Mouse (Mus musculus) testis, adult 2 months (tissue): ENCODE measurements around the gene Itpr2.

Experiments used
- CTCF ChIP-seq: fragments of 200-500 bp; IDR thresholded peaks from 2 replicates; pipeline ENCODE4 v1.5.1; 2012; ENCODE audit warnings: low read depth, mild to moderate bottlenecking, inconsistent platforms, low read length, moderate library complexity; ENCODE audit not compliant: control insufficient read depth, insufficient read depth, insufficient replicate concordance
- POLR2A ChIP-seq: fragments of 200-500 bp; IDR thresholded peaks from 2 replicates; pipeline ENCODE4 v1.6.1; 2012; ENCODE audit warnings: low read depth, mild to moderate bottlenecking, inconsistent platforms, low read length, moderate library complexity; ENCODE audit not compliant: control insufficient read depth

GRCm38 (mm10) chr6:146431777-146432176 lies 70.2 kb downstream of the Itpr2 start:
- TF ChIP-seq CTCF (no peak), POLR2A (no peak)
